Comparison of ENCODE assay signal across 16 mouse cellular contexts in the genomic region with DNA sequence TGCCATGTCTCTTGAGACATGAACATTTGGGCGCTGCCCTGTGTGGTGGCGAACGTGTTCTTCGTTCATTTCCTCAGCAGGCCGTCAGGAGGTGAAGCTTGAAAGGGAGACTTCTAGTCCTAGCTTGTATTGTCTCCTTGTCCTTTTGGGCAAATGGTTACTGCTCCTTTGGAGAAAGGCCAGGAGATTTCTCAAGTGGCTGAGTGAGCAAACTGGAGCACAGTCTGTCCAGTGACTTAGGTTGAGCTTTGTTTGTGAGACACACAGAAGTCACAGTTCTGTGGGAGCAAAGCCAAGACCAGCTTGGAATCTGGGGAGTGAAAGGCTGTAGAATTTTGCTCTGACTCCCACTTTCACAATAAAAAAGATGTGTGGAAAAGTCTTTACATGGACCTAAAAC.
DNase-seq lines count a peak whose midpoint lies in the region; ATAC-seq and TF ChIP-seq lines count a peak whose summit lies in the region.
"Had no signal": no experiment of that assay in that cellular context is flagged by ENCODE, and none has a peak within 500 bp of the region (broad histone marks: within the 10 kb centered on the region; RNA-seq: fewer than 3 reads in every experiment).

No protein-coding gene starts in this region.

- DNase-seq in adrenal gland, adult (ENCODE audit: inconsistent age in 2 of 2, low spot score in 1 of 2): peak; percentile 77 to 90
- DNase-seq in adrenal gland, postnatal 4 days (ENCODE audit: low spot score in 2 of 2): no peak
- peak; percentile 84 for DNase-seq in kidney, adult 2 months
- peak; percentile 66 to 84 for DNase-seq in lung, adult 18-20 months
- DNase-seq in testis, postnatal 10 days (ENCODE audit: low spot score): peak; percentile 54
- DNase-seq: cerebellum, adult 9-11 months had no signal

- 73% methylated on average over 5 of the region's 5 CpGs for WGBS in kidney, adult 2 months
- WGBS in kidney, embryonic 16.5 days: 86% methylated on average over 5 of the region's 5 CpGs
- 81% methylated on average over 5 of the region's 5 CpGs for WGBS in liver, embryonic 12.5 days (ENCODE audit: insufficient replicate concordance)
- 95% methylated on average over 5 of the region's 5 CpGs for WGBS in midbrain, embryonic 15.5 days

- peaks cover 2% of the 10 kb centered on the region; the same call in 1 of the 2 replicates for H3K9me3 ChIP-seq in kidney, embryonic 16.5 days (ENCODE audit: low read length)
- no peaks in the 10 kb centered on the region for H3K9me3 ChIP-seq in liver, embryonic 12.5 days (replicated peaks)
- H3K9me3 ChIP-seq in midbrain, embryonic 15.5 days: 0 out of 2 replicates have a peak, but pooled peaks cover 3% of the 10 kb centered on the region
- H3K9me3 ChIP-seq: embryonic facial prominence, embryonic 10.5 days; forebrain, embryonic 10.5 days; heart, embryonic 15.5 days; midbrain, embryonic 10.5 days had no signal

- H3K4me2 ChIP-seq in kidney, embryonic 16.5 days (replicated peaks; ENCODE audit: low read depth, low read length): no peak overlapping the region
- H3K4me2 ChIP-seq in liver, embryonic 12.5 days: no peak overlapping the region
- no peak overlapping the region for H3K4me2 ChIP-seq in midbrain, embryonic 15.5 days
- H3K4me2 ChIP-seq: heart, embryonic 15.5 days; hindbrain, embryonic 15.5 days had no signal

- no peak for TF ChIP-seq POLR2A in kidney, adult 2 months (IDR thresholded peaks at IDR 0.05; ENCODE audit: low read depth, low read length)

- no peak for ATAC-seq in kidney, embryonic 16.5 days (ENCODE audit: low FRiP score, low TSS enrichment)
- no peak for ATAC-seq in liver, embryonic 12.5 days
- no peak for ATAC-seq in midbrain, embryonic 15.5 days (replicated peaks)
- ATAC-seq: Patski had no signal

- 0 out of 2 replicates have a peak overlapping the region, but pooled peaks have one; percentile 15 for H3K27ac ChIP-seq in kidney, adult 2 months (ENCODE audit: insufficient read depth, low read depth, low read length)
- no peak overlapping the region for H3K27ac ChIP-seq in kidney, embryonic 16.5 days (ENCODE audit: low read length)
- H3K27ac ChIP-seq in liver, embryonic 12.5 days: no peak overlapping the region
- H3K27ac ChIP-seq in midbrain, embryonic 15.5 days: no peak overlapping the region
- H3K27ac ChIP-seq: embryonic facial prominence, embryonic 10.5 days; forebrain, embryonic 10.5 days; heart, embryonic 15.5 days; hindbrain, embryonic 15.5 days; liver, embryonic 14.5 days; midbrain, embryonic 10.5 days had no signal

- H3K4me1 ChIP-seq in kidney, adult 2 months (ENCODE audit: control insufficient read depth, insufficient read depth, low read length): no peaks in the 10 kb centered on the region; the same call in 1 of the 2 replicates
- H3K4me1 ChIP-seq in kidney, embryonic 16.5 days (ENCODE audit: insufficient read depth, low read length): no peaks in the 10 kb centered on the region
- H3K4me1 ChIP-seq in liver, embryonic 12.5 days: no peaks in the 10 kb centered on the region
- H3K4me1 ChIP-seq in midbrain, embryonic 15.5 days: no peaks in the 10 kb centered on the region
- H3K4me1 ChIP-seq: embryonic facial prominence, embryonic 10.5 days; forebrain, embryonic 10.5 days; heart, embryonic 15.5 days; hindbrain, embryonic 15.5 days; midbrain, embryonic 10.5 days had no signal

- H3K36me3 ChIP-seq in kidney, adult 2 months (ENCODE audit: control insufficient read depth, insufficient read depth, low read length): no peaks in the 10 kb centered on the region
- no peaks in the 10 kb centered on the region for H3K36me3 ChIP-seq in kidney, embryonic 16.5 days (ENCODE audit: insufficient read depth, low read length)
- no peaks in the 10 kb centered on the region for H3K36me3 ChIP-seq in liver, embryonic 12.5 days
- H3K36me3 ChIP-seq in midbrain, embryonic 15.5 days (replicated peaks): no peaks in the 10 kb centered on the region
- H3K36me3 ChIP-seq: embryonic facial prominence, embryonic 10.5 days; forebrain, embryonic 10.5 days; heart, embryonic 15.5 days; hindbrain, embryonic 15.5 days; midbrain, embryonic 10.5 days had no signal

- no peak for TF ChIP-seq CTCF in kidney, adult 2 months (conservative IDR thresholded peaks at IDR 0.05; ENCODE audit: insufficient read depth, insufficient read length, low read depth, low read length)

- no peak overlapping the region for H3K4me3 ChIP-seq in kidney, adult 2 months (ENCODE audit: insufficient read depth, low read depth, low read length)
- H3K4me3 ChIP-seq in kidney, embryonic 16.5 days (ENCODE audit: low read length): no peak overlapping the region
- H3K4me3 ChIP-seq in liver, embryonic 12.5 days: no peak overlapping the region
- no peak overlapping the region for H3K4me3 ChIP-seq in midbrain, embryonic 15.5 days
- H3K4me3 ChIP-seq: embryonic facial prominence, embryonic 10.5 days; forebrain, embryonic 10.5 days; heart, embryonic 15.5 days; hindbrain, embryonic 15.5 days; midbrain, embryonic 10.5 days had no signal

- H3K27me3 ChIP-seq in kidney, adult 2 months (replicated peaks; ENCODE audit: control insufficient read depth, insufficient read depth, low read length): no peaks in the 10 kb centered on the region
- H3K27me3 ChIP-seq in kidney, embryonic 16.5 days (ENCODE audit: insufficient read depth, low read length): no peaks in the 10 kb centered on the region
- no peaks in the 10 kb centered on the region for H3K27me3 ChIP-seq in liver, embryonic 12.5 days (replicated peaks)
- no peaks in the 10 kb centered on the region for H3K27me3 ChIP-seq in midbrain, embryonic 15.5 days (replicated peaks)
- H3K27me3 ChIP-seq: heart, embryonic 15.5 days; hindbrain, embryonic 15.5 days; Patski had no signal

- no peak overlapping the region for H3K9ac ChIP-seq in kidney, embryonic 16.5 days (replicated peaks; ENCODE audit: low read length)
- no peak overlapping the region for H3K9ac ChIP-seq in liver, embryonic 12.5 days
- H3K9ac ChIP-seq in midbrain, embryonic 15.5 days: no peak overlapping the region
- H3K9ac ChIP-seq: heart, embryonic 15.5 days; hindbrain, embryonic 15.5 days; liver, embryonic 14.5 days had no signal

Comparison
In these comparisons a context has a peak if more than half of its experiments do, and no peak if none do; other contexts are left out.
1. DNase-seq: peak in adrenal gland, adult (2 of 2), kidney, adult 2 months (single experiment), lung, adult 18-20 months (2 of 2) and testis, postnatal 10 days (single experiment); none in adrenal gland, postnatal 4 days (0 of 2).